Mouse (Mus musculus) B cell, adult 2 months (primary cell): ENCODE measurements around the gene Cep55.

Experiments used
- DNase-seq, 2 experiments: peaks; one replicate each; pipeline ENCODE4 v3.0.0; 2022

Gene Cep55

GRCm38 (mm10) chr19:38054720-38055192, at the start of gene Cep55:
TSS of gene Cep55 (plus strand) at chr19:38055011.
- DNase-seq, result peak; percentile 97 to 98

DNA sequence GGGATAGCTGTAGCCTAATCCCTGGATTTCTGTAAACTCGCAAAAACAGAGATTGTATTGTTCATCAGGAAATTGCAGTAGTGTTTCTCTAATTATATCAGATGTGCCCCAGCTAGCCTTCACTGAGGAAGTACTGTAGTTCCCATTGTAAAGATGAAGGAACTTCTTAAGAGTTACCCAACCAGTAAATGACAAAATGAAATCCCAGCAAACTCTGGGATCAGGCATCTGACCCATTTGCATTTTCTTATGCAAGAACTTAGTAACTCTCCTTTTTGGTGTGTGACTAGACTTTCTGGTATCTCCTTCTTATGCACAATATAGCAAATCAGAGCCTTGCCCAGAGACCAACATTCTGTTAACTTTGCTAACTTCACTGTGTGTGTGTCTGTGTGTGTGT, 43.4 kb upstream of the Cep55 start:
- no peak for DNase-seq

DNA sequence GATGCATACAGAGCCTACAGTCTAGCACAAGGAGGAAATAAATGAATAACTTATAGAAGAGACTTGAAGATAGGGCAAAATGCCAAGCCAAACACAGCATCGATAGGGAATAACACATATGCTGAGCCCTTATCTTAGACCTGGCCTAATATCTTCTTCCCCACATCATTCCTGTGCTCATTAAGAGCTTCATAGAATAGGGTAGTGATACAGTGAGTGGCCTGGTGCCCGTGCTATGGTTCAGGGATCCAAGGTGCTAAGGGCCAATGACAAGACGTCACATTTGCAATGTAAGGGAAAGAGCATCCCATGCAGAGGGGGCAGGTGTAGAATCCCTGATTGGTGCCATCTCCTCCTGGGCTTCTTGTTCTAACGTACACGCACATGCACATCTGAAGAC, 40.4 kb upstream of the Cep55 start:
- DNase-seq, result no peak

DNA sequence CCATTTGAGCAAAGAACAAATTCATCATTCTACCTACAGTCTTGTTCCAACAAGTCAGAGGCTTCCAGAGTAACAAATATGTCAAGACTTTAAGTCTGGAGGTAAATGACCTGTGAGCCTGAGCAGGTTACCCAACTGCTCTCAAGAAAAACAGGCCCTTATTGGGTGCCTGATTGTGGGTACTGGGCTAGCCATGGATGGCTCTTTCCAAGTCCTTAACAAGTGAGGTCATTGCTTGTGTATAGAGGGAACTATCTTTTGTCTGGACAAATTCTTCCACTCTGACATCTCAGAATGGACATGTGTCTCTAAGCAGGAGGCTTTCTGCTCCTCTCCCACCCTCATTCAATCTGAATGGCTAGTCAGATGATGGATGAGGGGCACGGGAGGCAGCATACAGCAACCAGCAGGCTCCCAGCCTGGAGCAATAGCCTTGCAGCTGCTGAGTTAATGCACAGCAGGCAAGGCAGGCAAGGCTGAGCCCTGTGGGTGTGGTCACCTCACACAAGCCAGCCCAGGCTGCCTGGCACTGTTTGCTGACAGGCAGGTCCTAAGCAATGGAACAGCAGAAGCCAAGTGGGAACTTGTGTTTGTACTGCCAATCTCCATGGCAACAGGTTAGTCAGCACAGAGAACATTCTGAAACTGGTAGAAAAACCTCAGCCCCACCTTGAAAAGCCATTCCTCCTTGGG, 39.5 kb upstream of the Cep55 start:
- DNase-seq, result no peak

GRCm38 (mm10) chr19:38015873-38016254, 38.9 kb upstream of the Cep55 start:
- DNase-seq, result no peak

DNA sequence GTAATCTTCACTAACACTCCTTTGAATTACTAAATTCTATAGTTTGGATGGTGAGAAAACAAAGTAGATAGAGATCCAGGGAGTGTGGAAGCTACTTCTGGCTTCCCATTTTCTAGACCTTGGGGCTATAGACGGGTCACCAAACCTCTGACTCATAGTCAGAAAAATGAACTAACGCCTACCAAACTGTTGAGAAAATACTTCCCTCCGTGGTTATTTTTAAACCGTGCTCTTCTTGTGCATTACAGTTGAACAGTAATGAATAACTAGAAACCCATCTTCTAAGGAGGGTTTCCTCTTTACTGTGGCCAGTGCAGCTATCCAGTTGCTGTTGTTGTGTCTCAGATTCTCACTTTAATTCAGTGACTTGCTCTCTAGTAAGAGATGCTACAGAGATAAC, 32.1 kb upstream of the Cep55 start:
- peak in 1 of 2 experiments; percentile 14 for DNase-seq

DNA sequence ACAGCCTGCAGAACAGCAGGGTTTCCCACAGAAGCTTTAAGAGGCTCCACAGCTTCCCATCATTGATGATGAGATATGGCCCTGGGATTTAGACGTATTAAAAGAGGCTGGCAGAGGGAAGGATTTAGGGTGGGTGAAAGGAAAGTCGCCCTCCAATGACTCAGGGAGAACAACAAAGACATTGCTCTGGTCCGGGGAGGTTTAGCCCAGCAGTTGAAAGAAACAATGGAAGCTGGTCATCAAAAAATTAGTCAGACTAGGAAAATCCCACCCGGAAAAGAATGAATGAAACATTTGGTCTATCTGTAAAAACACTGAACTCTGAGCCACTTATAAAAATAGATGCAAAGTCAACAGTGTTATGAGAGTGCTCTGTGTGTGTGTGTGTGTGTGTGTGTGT, 31.2 kb upstream of the Cep55 start:
- no peak for DNase-seq

DNA sequence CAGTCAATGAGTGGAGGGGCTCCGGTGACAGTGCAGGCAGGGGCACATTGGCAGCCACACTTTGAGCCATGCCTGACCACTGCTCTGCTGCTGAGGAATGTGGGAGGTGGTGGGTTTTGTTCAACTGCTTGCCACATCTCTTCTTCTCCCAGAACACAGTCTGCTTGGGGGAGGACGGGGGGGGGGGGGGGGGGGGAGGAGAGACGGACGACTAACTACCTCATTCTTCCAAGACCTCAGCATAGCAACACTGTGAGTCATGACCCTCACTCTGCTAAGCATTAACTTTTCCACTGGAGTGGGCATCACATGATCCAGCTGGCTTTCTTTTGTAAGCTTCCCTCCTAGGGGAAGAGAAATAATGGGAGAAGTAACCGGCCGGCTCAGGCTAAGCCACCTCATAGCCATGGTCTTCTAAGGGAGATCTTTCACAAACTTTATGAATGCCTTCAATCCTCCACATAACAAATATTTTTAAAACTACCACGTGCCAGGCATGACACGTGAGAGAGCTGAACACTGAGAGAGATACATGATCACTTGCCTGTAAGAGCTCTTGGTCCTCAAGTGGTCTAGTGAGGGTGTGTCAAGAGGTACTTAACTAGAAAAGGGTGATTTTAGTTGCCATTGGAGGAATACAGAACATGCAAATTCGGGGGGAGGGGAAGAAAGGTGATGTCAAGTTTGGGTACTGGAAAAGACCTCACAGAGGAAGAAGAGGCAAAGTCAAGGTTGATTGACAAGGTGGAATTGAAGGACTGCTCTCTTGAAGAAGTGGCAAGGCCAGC, 29.4 kb upstream of the Cep55 start:
- DNase-seq, result peak; percentile 75 to 77

GRCm38 (mm10) chr19:38026211-38026624, 28.6 kb upstream of the Cep55 start:
- peak; percentile 82 to 88 for DNase-seq

DNA sequence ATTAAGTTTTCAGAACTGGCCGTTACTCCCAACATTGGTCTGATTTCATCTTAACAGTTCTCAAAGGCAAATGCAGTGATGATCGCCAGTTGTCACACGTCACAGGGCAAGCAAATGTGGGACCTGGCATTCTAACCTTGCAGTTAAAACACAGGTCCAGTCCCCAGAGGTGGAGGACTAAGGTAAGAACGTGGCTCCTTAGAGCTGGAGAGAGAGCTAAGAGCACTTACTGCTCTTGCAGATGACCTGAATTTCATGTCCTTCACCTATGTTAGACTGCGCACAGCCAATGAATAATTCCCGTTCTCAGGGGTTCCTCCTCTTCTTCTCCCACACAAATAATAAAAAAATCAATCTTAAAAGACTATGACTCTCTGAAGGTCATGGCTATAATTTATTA, 27.4 kb upstream of the Cep55 start:
- no peak for DNase-seq

- DNase-seq, result no peak
Observed at GRCm38 (mm10) chr19:38027881-38028521, 26.8 kb upstream of the Cep55 start.

DNA sequence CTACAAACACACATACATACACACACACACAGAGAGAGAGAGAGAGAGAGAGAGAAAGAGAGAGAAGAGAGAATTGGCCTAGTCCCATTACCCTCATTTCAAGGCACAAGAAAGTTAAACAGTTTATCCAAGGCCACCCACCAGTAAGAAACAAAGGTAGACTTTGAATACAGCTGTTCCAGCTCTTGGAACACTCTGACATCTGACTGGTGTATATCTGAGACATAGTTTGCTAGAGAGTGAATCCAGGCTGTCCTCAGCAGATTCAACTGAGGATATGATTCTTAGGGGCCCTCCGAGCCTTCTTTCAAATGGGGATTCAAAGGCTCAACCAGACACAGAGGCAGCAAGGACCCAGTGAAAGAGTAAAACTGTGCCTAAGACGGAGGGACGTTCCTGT, 25.5 kb upstream of the Cep55 start:
- no peak for DNase-seq

DNA sequence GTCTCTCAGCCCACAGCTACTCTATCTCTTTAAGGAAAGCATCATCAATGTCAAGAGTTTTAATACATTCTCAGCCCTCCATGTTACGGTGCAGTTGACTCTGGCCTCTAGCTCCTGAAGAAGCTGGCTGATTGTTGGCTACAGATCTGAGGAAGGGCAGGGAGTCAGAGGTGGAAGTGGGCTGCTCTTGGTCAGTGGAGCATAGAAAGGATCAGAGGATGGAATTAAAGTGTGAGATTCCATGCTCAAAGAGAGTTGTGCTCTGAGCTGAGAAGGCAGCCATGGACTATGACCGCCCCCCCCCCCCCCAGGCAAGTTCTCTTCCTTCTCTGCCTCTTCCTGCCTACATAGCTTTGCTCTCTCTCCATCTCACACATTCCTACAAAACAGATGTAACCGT, 24.9 kb upstream of the Cep55 start:
- DNase-seq, result no peak

GRCm38 (mm10) chr19:38030673-38031137, 24.1 kb upstream of the Cep55 start:
- peak; percentile 55 to 61 for DNase-seq

DNA sequence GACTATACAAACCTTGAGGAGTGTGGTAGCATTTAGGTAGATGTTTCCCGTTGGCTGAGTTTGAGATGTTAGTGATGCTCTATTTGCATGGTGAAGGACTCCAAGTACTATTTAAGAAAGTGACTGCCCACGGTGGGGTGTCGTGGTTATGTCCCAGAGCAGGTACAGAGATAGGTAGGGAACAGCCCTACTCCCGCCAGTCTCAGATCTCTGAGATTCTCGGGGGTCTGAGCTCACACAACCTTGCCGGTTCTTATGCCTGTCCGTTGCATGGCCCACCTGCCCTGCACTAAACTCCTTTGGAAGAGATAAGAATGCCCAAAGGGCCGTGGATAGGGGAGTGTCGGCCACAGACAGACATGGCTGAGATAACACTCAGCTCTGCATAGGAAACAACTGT, 23.7 kb upstream of the Cep55 start:
- no peak for DNase-seq

DNA sequence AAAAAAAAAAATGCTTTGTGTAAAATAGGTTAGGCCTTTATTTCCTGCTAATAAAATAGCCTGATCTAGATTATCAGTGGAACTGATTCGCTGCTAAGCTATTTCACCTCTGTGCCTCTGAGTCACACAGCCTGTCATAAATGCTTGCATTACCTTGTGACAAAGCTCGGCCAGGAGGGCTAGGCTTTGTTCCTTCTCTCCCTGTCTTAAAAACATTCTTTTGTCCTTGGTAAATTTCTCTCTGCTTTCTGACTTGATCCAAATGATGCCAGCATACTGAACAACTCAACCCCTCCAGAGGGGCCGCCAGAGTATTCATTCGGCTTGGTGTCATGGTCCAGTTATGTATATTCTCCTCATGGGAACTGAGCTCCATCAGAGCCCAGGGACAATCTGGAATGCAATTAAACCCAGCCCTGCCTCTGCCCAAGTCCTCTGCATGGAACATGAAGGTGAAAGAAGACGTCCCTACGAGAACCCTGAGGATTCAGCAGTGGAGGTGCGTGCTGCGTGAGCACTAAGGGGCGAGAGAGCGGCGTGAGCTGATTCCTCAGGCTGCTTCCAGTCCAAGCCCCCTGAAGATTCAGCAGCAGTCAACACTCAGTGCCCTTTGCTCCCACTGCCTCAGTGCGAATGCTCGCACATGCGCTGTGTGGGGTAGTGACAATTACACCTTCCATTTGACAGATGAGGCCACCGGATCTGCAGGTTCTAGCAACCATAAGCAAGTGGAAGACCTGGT, 21.6 kb upstream of the Cep55 start:
- no peak for DNase-seq

- DNase-seq, result no peak
Observed at GRCm38 (mm10) chr19:38033735-38034057, 21.1 kb upstream of the Cep55 start.

- no peak for DNase-seq
Observed at GRCm38 (mm10) chr19:38034696-38035095, 20.1 kb upstream of the Cep55 start.

- DNase-seq, result no peak
Observed at GRCm38 (mm10) chr19:38035766-38036165, 19.0 kb upstream of the Cep55 start.

GRCm38 (mm10) chr19:38038267-38038666, 16.5 kb upstream of the Cep55 start:
- no peak for DNase-seq

- no peak for DNase-seq
Observed at GRCm38 (mm10) chr19:38042261-38042722, 12.5 kb upstream of the Cep55 start.

GRCm38 (mm10) chr19:38043281-38043981, 11.4 kb upstream of the Cep55 start, which contains the start of gene Myof:
TSS of gene Myof (minus strand) at chr19:38043577.
- DNase-seq, result peak; percentile 55 to 58
